Mouse (Mus musculus): Measurements from ENCODE around the gene Ccndbp1. TPM values are rescaled to one million over a fixed set of nuclear protein-coding genes. Genes with fewer than 3 reads are reported as not detected.

Ccndbp1 gene
- polyA plus RNA-seq (2014; fragmentation: Illumina TruSeq; extraction: RNeasy Lipid Tissue Mini Kit (QIAGEN cat#74804); ENCODE audit: insufficient read depth, low read depth, low replicate concordance) = 45.0 TPM

DNA sequence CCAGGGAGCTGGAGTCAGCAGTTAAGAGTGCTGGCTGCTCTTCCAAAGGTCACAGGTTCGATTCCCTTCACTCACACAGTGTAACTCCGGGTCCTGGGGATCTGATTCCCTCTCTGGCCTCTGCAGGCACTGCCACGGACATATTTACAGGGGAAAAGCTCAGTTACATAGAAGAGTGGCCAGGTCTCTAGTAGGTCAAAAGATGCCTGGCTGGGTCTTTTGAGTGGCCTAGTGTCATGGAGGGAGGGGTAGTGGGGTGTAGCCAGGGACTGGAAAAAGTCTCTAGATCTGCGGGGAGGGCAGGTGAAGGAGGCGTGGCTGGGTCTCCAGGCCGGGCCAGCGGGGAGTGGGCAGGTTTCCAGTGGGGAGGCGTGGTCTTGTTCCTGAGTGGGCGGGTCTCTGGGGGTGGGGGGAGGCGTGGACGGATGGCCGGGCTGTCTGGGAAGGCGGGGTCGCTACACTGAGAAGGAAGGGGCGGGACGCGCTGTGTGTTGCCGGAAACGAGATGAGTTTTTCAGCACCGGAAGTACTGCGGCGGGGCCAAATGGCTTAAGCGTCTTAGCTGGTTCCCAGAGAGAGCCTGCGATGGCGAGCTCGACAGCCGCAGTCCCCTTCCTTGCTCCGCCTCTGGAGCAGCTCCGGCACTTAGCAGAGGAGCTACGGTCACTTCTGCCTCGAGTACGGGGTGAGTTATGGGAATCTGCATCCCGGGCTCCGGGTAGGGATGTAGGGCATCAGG is at the start of gene Ccndbp1:
Ccndbp1 (plus strand) TSS at position 479 of the 739 bp plus-strand sequence.

DNA sequence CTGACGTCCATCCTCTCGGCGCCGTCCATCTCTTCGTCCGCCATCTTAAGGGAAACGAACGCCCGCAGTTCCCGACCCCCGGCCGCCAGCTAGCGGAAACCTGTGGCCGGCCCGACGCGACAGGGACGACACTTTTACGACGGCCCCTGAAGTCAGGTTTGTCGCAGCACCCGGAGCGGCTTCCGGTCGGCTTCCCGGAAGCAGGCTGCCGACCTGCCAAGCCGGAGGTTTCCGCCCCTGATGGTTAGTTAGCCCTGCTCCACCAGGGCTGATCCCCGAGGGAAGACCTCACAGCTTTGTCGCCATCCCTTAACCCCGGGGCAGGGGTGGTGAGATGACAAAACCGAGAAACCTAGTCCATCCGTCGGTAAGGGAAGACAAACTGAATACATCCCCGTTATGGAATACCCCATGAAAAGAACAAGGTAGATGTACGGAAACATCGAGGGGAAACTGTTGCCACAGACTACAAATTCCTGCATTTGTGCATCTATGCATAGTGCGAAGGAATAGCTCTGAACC is 37.6 kb upstream of the Ccndbp1 start, which contains the start of gene Ubr1:
Ubr1 (minus strand) TSS at position 157 of the 522 bp plus-strand sequence.

DNA sequence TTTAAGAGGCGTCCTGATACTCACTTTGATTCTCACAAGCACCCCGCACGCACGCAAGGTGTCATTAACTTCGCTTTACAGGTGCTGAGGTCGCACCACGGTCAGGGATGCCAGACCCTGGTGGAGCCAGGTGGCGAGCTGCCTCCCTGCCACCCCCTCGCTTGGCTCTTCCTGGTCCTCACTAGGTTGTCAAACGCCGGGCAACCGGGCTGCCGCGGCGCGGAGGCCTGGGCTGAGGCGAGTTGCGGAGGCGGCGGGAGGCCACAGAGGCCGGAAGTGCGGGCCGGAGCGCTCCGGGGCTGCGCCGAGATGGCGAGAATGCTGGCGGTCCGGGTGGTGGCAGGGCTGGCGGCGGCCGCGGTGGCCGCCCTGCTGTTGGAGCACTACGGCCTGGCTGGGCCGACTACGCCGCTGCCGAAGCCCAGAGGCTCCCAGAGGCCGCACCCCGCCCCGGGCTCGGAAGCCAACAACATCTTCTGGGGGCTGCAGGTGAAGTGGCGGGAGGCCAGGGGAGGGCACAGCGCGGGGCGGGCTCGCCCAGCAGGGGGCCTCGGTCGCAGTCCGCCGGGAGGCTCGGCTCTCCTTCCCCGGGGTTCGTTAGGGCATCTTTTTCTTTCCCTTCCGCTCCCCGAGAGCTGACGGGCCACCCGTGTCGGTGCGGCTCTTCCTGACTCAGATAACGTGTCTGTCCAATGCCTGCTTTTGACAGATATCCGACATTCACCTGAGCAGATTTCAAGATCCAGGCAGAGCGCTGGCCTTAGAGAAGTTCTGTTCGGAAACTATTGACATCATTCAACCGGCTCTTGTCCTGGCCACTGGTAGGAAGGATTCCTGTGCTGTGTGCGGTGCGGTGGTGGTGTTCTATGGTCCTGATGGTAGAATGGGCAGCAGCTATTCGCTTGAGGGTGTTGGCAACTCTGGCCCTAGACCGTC is 30.9 kb upstream of the Ccndbp1 start, which contains the start of gene Tmem62:
Tmem62 (plus strand) TSS at position 28 of the 936 bp plus-strand sequence.

DNA sequence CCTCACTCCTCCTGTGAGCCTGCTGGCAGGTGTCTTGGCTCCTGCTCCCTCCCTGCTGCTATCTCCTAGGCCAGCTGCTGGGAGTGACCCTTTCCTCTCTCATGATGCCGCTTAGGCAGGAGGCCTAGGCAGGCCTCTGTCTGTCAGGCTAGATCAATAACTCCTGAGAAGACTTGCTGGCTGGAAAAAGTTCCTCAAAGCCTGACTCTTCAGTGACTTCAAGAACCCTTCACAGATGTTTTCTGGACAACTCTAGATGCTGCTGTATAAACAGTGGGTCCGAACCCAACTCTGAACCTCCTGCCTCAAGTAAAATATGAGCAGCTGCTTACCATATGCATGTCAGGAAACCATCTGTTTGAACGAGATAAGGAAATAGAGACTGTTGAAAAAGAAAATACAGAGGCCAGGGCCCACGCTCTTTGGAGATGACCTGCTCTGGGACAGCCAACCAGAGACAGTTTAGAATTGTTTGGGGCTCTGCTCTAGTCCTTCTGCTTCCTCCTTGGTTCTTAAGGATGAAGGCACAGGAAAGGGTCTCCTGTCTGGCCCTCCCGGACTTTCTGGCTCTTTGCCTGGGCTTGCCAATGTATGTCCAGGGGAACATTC is 28.6 kb downstream of the Ccndbp1 start, which contains the start of gene Epb42:
Epb42 (minus strand) TSS at position 340 of the 609 bp plus-strand sequence.

Other genes with a start within 250 kb of the Ccndbp1 start
- 4.9 TPM for gene Cdan1, start 158.3 kb upstream of the Ccndbp1 start, polyA plus RNA-seq (2014; fragmentation: Illumina TruSeq; extraction: RNeasy Lipid Tissue Mini Kit (QIAGEN cat#74804); ENCODE audit: insufficient read depth, low read depth, low replicate concordance)
- 2.0 TPM for gene Ttbk2, start 157.8 kb upstream of the Ccndbp1 start, polyA plus RNA-seq (2014; fragmentation: Illumina TruSeq; extraction: RNeasy Lipid Tissue Mini Kit (QIAGEN cat#74804); ENCODE audit: insufficient read depth, low read depth, low replicate concordance)
- 8.3 TPM for gene Ubr1, start 37.7 kb upstream of the Ccndbp1 start, polyA plus RNA-seq (2014; fragmentation: Illumina TruSeq; extraction: RNeasy Lipid Tissue Mini Kit (QIAGEN cat#74804); ENCODE audit: insufficient read depth, low read depth, low replicate concordance)
- gene Tmem62, start 31.4 kb upstream of the Ccndbp1 start, polyA plus RNA-seq (2014; fragmentation: Illumina TruSeq; extraction: RNeasy Lipid Tissue Mini Kit (QIAGEN cat#74804); ENCODE audit: insufficient read depth, low read depth, low replicate concordance) = 8.6 TPM
- not detected for gene Epb42, start 28.7 kb downstream of the Ccndbp1 start, polyA plus RNA-seq (2014; fragmentation: Illumina TruSeq; extraction: RNeasy Lipid Tissue Mini Kit (QIAGEN cat#74804); ENCODE audit: insufficient read depth, low read depth, low replicate concordance)
- gene Tgm5, start 77.4 kb downstream of the Ccndbp1 start, polyA plus RNA-seq (2014; fragmentation: Illumina TruSeq; extraction: RNeasy Lipid Tissue Mini Kit (QIAGEN cat#74804); ENCODE audit: insufficient read depth, low read depth, low replicate concordance) = not detected
- gene Tgm7, start 101.4 kb downstream of the Ccndbp1 start, polyA plus RNA-seq (2014; fragmentation: Illumina TruSeq; extraction: RNeasy Lipid Tissue Mini Kit (QIAGEN cat#74804); ENCODE audit: insufficient read depth, low read depth, low replicate concordance) = not detected
- gene Adal, start 132.0 kb downstream of the Ccndbp1 start, polyA plus RNA-seq (2014; fragmentation: Illumina TruSeq; extraction: RNeasy Lipid Tissue Mini Kit (QIAGEN cat#74804); ENCODE audit: insufficient read depth, low read depth, low replicate concordance) = 4.8 TPM
- 7.9 TPM for gene Lcmt2, start 132.2 kb downstream of the Ccndbp1 start, polyA plus RNA-seq (2014; fragmentation: Illumina TruSeq; extraction: RNeasy Lipid Tissue Mini Kit (QIAGEN cat#74804); ENCODE audit: insufficient read depth, low read depth, low replicate concordance)
- gene Tubgcp4, start 162.3 kb downstream of the Ccndbp1 start, polyA plus RNA-seq (2014; fragmentation: Illumina TruSeq; extraction: RNeasy Lipid Tissue Mini Kit (QIAGEN cat#74804); ENCODE audit: insufficient read depth, low read depth, low replicate concordance) = 7.2 TPM
- gene Zscan29, start 162.7 kb downstream of the Ccndbp1 start, polyA plus RNA-seq (2014; fragmentation: Illumina TruSeq; extraction: RNeasy Lipid Tissue Mini Kit (QIAGEN cat#74804); ENCODE audit: insufficient read depth, low read depth, low replicate concordance) = 6.5 TPM